Mouse (Mus musculus): ENCODE measurements at regions not wholly inside any gene's neighbourhood (a gene's known extent, or its start where the extent isn't known, plus 50 kb on each side); places are given as distances from the start of the nearest gene placed in this dataset.
A peak's percentile ranks its signal among the peaks of the same experiment; 100 is the strongest.

DNA sequence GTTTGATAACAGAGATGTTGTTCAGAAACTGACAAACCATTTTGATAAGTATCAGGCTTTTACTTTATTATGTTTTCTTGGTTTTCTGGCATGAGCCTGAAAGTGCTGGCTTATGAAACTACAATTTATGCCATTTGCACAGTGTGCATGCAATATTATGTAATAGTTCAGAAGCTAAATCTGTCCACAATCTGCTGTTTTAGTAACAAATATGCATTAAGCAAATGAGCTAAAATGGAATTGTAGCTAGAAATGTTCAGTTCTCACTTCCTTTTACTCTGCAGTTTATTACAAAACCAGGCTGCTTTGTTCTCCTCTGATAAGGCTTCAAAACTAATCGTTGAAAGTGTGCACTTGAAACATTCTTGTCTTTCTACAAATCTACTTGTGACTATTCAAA lies 332.4 kb upstream of the Adarb2 start:
- DNase-seq (ENCODE audit: low spot score in 2 of 2) = peak in 1 of 2 experiments; percentile 72

DNA sequence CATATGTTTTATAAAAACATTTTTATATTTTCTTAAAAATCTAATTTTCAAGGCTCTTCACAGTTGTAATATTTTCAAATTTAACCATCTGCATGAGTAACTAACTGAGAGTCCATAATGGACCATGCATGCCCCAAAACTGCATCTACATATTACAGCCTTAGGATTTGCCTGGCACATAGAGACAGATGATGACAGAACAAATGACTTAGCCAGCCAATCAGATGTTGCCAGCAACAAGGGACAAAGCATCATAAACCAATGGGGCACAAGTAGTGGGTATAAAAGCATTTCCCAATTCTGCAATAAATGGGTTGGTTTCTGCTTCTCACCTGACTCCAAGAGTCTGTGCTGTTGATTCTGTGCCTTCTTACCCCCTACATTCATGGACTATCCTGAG lies 287.3 kb upstream of the Adarb2 start:
- DNase-seq (ENCODE audit: low spot score in 2 of 2) = no peak
